Mouse (Mus musculus) forebrain, embryonic 14.5 days (tissue): Measurements from ENCODE around the gene Catsperg1. TPM values are rescaled to one million over a fixed set of nuclear protein-coding genes. Genes with fewer than 3 reads are reported as not detected.
"Not testable (repeated sequence)": the region's sequence is repeated elsewhere in the genome, so short reads cannot be mapped to it uniquely, and the experiment has no call there.

Experiments used
- ATAC-seq: fragments of 200-750 bp; cut with Nextera tagmentation; 2 replicates; pipeline ENCODE4 v1.8.0; 2017; ENCODE audit warnings: mild to moderate bottlenecking, moderate library complexity
- DNase-seq: peaks from one replicate; pipeline ENCODE4 v3.0.0-alpha.2; 2015; ENCODE audit warnings: low spot score
- H3K27ac ChIP-seq: fragments of 300-500 bp; sonication (generic); 2 replicates; pipeline ENCODE4 v1.5.1; 2014; ENCODE audit warnings: low read depth, mild to moderate bottlenecking, control low read depth, low read length, moderate library complexity
- H3K27me3 ChIP-seq: fragments of 300-500 bp; sonication (generic); replicated peaks from 2 replicates; pipeline ENCODE4 v1.6.1; 2014; ENCODE audit warnings: low read length, control low read depth, mixed read lengths; ENCODE audit not compliant: control insufficient read depth, insufficient read depth
- H3K36me3 ChIP-seq: fragments of 300-500 bp; sonication (generic); 2 replicates; pipeline ENCODE4 v1.6.1; 2014; ENCODE audit warnings: low read length, control low read depth; ENCODE audit not compliant: control insufficient read depth, insufficient read depth
- H3K4me1 ChIP-seq: fragments of 300-500 bp; sonication (generic); 2 replicates; pipeline ENCODE4 v1.6.1; 2014; ENCODE audit warnings: antibody characterized with exemption, low read length, control low read depth; ENCODE audit not compliant: control insufficient read depth, insufficient read depth
- H3K4me2 ChIP-seq: fragments of 300-500 bp; sonication (generic); 2 replicates; pipeline ENCODE4 v1.6.1; 2014; ENCODE audit warnings: mild to moderate bottlenecking, control low read depth, low read length
- H3K4me3 ChIP-seq: fragments of 300-500 bp; sonication (generic); 2 replicates; pipeline ENCODE4 v1.5.1; 2014; ENCODE audit warnings: low read depth, low read length, control low read depth
- H3K9ac ChIP-seq: fragments of 300-500 bp; sonication (generic); 2 replicates; pipeline ENCODE4 v1.6.1; 2014; ENCODE audit warnings: mild to moderate bottlenecking, low read length, control low read depth, moderate library complexity
- H3K9me3 ChIP-seq: fragments of 300-500 bp; sonication (generic); replicated peaks from 2 replicates; pipeline ENCODE4 v1.6.1; 2016; ENCODE audit warnings: low read length, control low read depth, mixed read lengths; ENCODE audit not compliant: control insufficient read depth
- WGBS: fragments of 180-500 bp; shearing (Covaris S2); extraction: QIAGEN DNeasy Blood & Tissue Kit; methylation state at CpG from one replicate; pipeline ENCODE4 v1.1.7; 2014; 5-methylcytosine and 5-hydroxymethylcytosine counted together
- polyA plus RNA-seq: library from polyadenylated mRNA; unstranded; fragments of >200 nt; fragmentation: Nextera tagmentation; extraction: Ambion mirVana; gene quantifications from 2 replicates; pipeline ENCODE4 v1.2.1, GENCODE M21; 2014

Gene Catsperg1
- polyA plus RNA-seq, 1 experiment from 2014 or later = 0.85 TPM

GRCm38 (mm10) chr7:29181323-29181722 is 32.5 kb downstream of the Catsperg1 start:
- not testable (repeated sequence) for H3K9ac ChIP-seq, H3K27ac ChIP-seq, DNase-seq, H3K4me2 ChIP-seq, H3K36me3 ChIP-seq, H3K27me3 ChIP-seq, H3K9me3 ChIP-seq, H3K4me3 ChIP-seq, ATAC-seq
- 92% methylated on average over 4 of the region's 4 CpGs for WGBS
- peaks cover 10% of the 10 kb centered on the region for H3K4me1 ChIP-seq

GRCm38 (mm10) chr7:29180854-29181236 is 33.0 kb downstream of the Catsperg1 start:
- Histone ChIP-seq H3K27me3 (no peaks in the 10 kb centered on the region), H3K36me3 (peaks cover 14% of the 10 kb centered on the region), H3K4me3 (peak overlapping the region; percentile 75), H3K4me2 (peak overlapping the region; percentile 77), H3K27ac (peak overlapping the region; percentile 21; the same call in 1 of the 2 replicates), H3K9ac (peak overlapping the region; percentile 17), H3K9me3 (no peaks in the 10 kb centered on the region), H3K4me1 (peaks cover 10% of the 10 kb centered on the region)
- no peak; the same call in 1 of the 2 replicates for ATAC-seq
- no peak for DNase-seq
- WGBS = 40% methylated on average over 5 of the region's 5 CpGs

- ATAC-seq (peak; percentile 97), DNase-seq (peak; percentile 99)
- H3K27me3 ChIP-seq = no peaks in the 10 kb centered on the region
- peaks cover 20% of the 10 kb centered on the region for H3K36me3 ChIP-seq
- H3K4me1 ChIP-seq = peaks cover 10% of the 10 kb centered on the region
- under 1% methylated on average over 62 of the region's 62 CpGs for WGBS
- H3K4me3 ChIP-seq = peak within 1 kb of the TSS; percentile 75
- H3K4me2 ChIP-seq = peak within 1 kb of the TSS; percentile 77
- no peaks in the 10 kb centered on the region for H3K9me3 ChIP-seq
- peak within 1 kb of the TSS; percentile 82 for H3K9ac ChIP-seq
- H3K27ac ChIP-seq = peak within 1 kb of the TSS; percentile 48; the same call in 1 of the 2 replicates
Measured at GRCm38 (mm10) chr7:29180077-29180853, 33.6 kb downstream of the Catsperg1 start, which contains the start of gene Psmd8. Gene Psmd8, minus strand, starts transcription at chr7:29180701.

GRCm38 (mm10) chr7:29179323-29179722 is 34.5 kb downstream of the Catsperg1 start:
- DNase-seq (no peak), ATAC-seq (no peak)
- WGBS = 49% methylated on average over 7 of the region's 7 CpGs
- peak overlapping the region; percentile 75 for H3K4me3 ChIP-seq
- H3K36me3 ChIP-seq = peaks cover 29% of the 10 kb centered on the region
- no peaks in the 10 kb centered on the region for H3K9me3 ChIP-seq
- peak overlapping the region; percentile 77 for H3K4me2 ChIP-seq
- no peak overlapping the region for H3K27ac ChIP-seq
- peak overlapping the region; percentile 82 for H3K9ac ChIP-seq
- H3K4me1 ChIP-seq = peaks cover 10% of the 10 kb centered on the region
- no peaks in the 10 kb centered on the region for H3K27me3 ChIP-seq

- H3K36me3 ChIP-seq = peaks cover 42% of the 10 kb centered on the region
- no peak for ATAC-seq
- no peak for DNase-seq
- H3K4me2 ChIP-seq = no peak overlapping the region
- whole genome bisulfite sequencing = 84% methylated on average over 4 of the region's 4 CpGs
- peaks cover 10% of the 10 kb centered on the region for H3K4me1 ChIP-seq
- no peak overlapping the region for H3K27ac ChIP-seq
- no peak overlapping the region for H3K4me3 ChIP-seq
- H3K27me3 ChIP-seq = peaks cover 10% of the 10 kb centered on the region
- H3K9ac ChIP-seq = no peak overlapping the region
- H3K9me3 ChIP-seq = no peaks in the 10 kb centered on the region
Measured at GRCm38 (mm10) chr7:29178106-29178505, 35.7 kb downstream of the Catsperg1 start.

GRCm38 (mm10) chr7:29172390-29173016 is 41.3 kb downstream of the Catsperg1 start:
- no peak overlapping the region for H3K9ac ChIP-seq
- H3K4me3 ChIP-seq = no peak overlapping the region
- H3K4me1 ChIP-seq = peaks cover 7% of the 10 kb centered on the region; the same call in 1 of the 2 replicates
- H3K27ac ChIP-seq = no peak overlapping the region
- DNase-seq (no peak), ATAC-seq (no peak)
- peaks cover 48% of the 10 kb centered on the region for H3K36me3 ChIP-seq
- 41% methylated on average over 32 of the region's 32 CpGs for WGBS
- no peaks in the 10 kb centered on the region for H3K9me3 ChIP-seq
- H3K27me3 ChIP-seq = peaks cover 31% of the 10 kb centered on the region
- no peak overlapping the region for H3K4me2 ChIP-seq

- Histone ChIP-seq H3K9me3 (no peaks in the 10 kb centered on the region), H3K4me1 (peaks cover 7% of the 10 kb centered on the region; the same call in 1 of the 2 replicates), H3K27ac (no peak overlapping the region), H3K4me3 (peak overlapping the region; percentile 66), H3K27me3 (peaks cover 31% of the 10 kb centered on the region), H3K9ac (peak overlapping the region; percentile 8; the same call in 1 of the 2 replicates), H3K36me3 (peaks cover 42% of the 10 kb centered on the region), H3K4me2 (peak overlapping the region; percentile 75)
- no peak for ATAC-seq
- no peak for DNase-seq
- WGBS = 7% methylated on average over 34 of the region's 34 CpGs
Measured at GRCm38 (mm10) chr7:29171562-29172097, 42.2 kb downstream of the Catsperg1 start.

- DNase-seq = no peak
- 2% methylated on average over 40 of the region's 43 CpGs for WGBS
- Histone ChIP-seq H3K9ac (peak overlapping the region; percentile 8; the same call in 1 of the 2 replicates), H3K4me1 (peaks cover 7% of the 10 kb centered on the region; the same call in 1 of the 2 replicates), H3K36me3 (peaks cover 35% of the 10 kb centered on the region), H3K4me3 (peak overlapping the region; percentile 66), H3K9me3 (no peaks in the 10 kb centered on the region), H3K4me2 (peak overlapping the region; percentile 75), H3K27ac (no peak overlapping the region), H3K27me3 (peaks cover 31% of the 10 kb centered on the region)
- no peak for ATAC-seq
Measured at GRCm38 (mm10) chr7:29170755-29171561, 42.9 kb downstream of the Catsperg1 start.
